Comparison of ENCODE assay signal across 9 mouse cellular contexts in genomic region chr13:110397750-110398149, GRCm38 (mm10). TPM values are rescaled to one million over a fixed set of nuclear protein-coding genes. Genes with fewer than 3 reads are reported as not detected.
A peak's percentile ranks its signal among the peaks of the same experiment; 100 is the strongest.
DNase-seq lines count a peak whose midpoint lies in the region; ATAC-seq and TF ChIP-seq lines count a peak whose summit lies in the region.
"Had no signal": no experiment of that assay in that cellular context is flagged by ENCODE, and none has a peak within 500 bp of the region (broad histone marks: within the 10 kb centered on the region; RNA-seq: fewer than 3 reads in every experiment).

No protein-coding gene starts in this region.

- no peaks in the 10 kb centered on the region for H3K9me3 ChIP-seq in hindbrain, embryonic 13.5 days
- no peaks in the 10 kb centered on the region for H3K9me3 ChIP-seq in hindbrain, embryonic 11.5 days (ENCODE audit: control insufficient read depth, low read length)
- H3K9me3 ChIP-seq in limb, embryonic 13.5 days, result peaks cover 5% of the 10 kb centered on the region
- no peaks in the 10 kb centered on the region for H3K9me3 ChIP-seq in midbrain, postnatal 0 days (ENCODE audit: low read length)

- no peak for TF ChIP-seq CTCF in embryonic fibroblast, embryonic 13.5 days (IDR thresholded peaks at IDR 0.05; ENCODE audit: borderline replicate concordance, insufficient read depth, low read length)
- TF ChIP-seq CTCF in midbrain, postnatal 0 days (IDR thresholded peaks at IDR 0.05), result no peak

- TF ChIP-seq POLR2A in embryonic fibroblast, embryonic 13.5 days (IDR thresholded peaks at IDR 0.05; ENCODE audit: low read depth, low read length), result peak; percentile 0; the same call in 1 of the 2 replicates

- DNase-seq in hindbrain, embryonic 11.5 days (ENCODE audit: low spot score), result no peak
- DNase-seq in midbrain, postnatal 0 days (ENCODE audit: low spot score), result no peak
- DNase-seq in Muller cell, postnatal 12 days (ENCODE audit: inconsistent ontology term), result no peak
- no peak for DNase-seq in right cerebral cortex, adult 18-20 months
- DNase-seq in frontal cortex, adult 2 months (ENCODE audit: extremely low spot score in 1 of 2, low spot score in 1 of 2), result no peak
- DNase-seq: gastrocnemius, postnatal 25 days had no signal

- H3K36me3 ChIP-seq in hindbrain, embryonic 13.5 days, result peaks cover 42% of the 10 kb centered on the region
- H3K36me3 ChIP-seq in hindbrain, embryonic 11.5 days (ENCODE audit: control insufficient read depth, insufficient read depth, low read length), result peaks cover 9% of the 10 kb centered on the region; the same call in 1 of the 2 replicates
- peaks cover 45% of the 10 kb centered on the region for H3K36me3 ChIP-seq in limb, embryonic 13.5 days
- H3K36me3 ChIP-seq in midbrain, postnatal 0 days (ENCODE audit: insufficient read depth, low read length), result peaks cover 26% of the 10 kb centered on the region

- H3K4me2 ChIP-seq in hindbrain, embryonic 13.5 days, result peak overlapping the region; percentile 96
- no peak overlapping the region for H3K4me2 ChIP-seq in hindbrain, embryonic 11.5 days (replicated peaks; ENCODE audit: low read depth, low read length)
- H3K4me2 ChIP-seq in limb, embryonic 13.5 days (replicated peaks), result peak overlapping the region; percentile 98
- peak overlapping the region; percentile 34 for H3K4me2 ChIP-seq in midbrain, postnatal 0 days (ENCODE audit: low read depth, low read length, poor library complexity, severe bottlenecking)

- H3K9ac ChIP-seq in hindbrain, embryonic 13.5 days, result 0 out of 2 replicates have a peak overlapping the region, but pooled peaks have one; percentile 31
- no peak overlapping the region for H3K9ac ChIP-seq in hindbrain, embryonic 11.5 days (ENCODE audit: low read depth, low read length)
- peak overlapping the region; percentile 50; the same call in 1 of the 2 replicates for H3K9ac ChIP-seq in limb, embryonic 13.5 days
- H3K9ac ChIP-seq in midbrain, postnatal 0 days (replicated peaks; ENCODE audit: low read length, poor library complexity, severe bottlenecking), result no peak overlapping the region

- WGBS in hindbrain, embryonic 13.5 days, result 87% methylated on average over 8 of the region's 8 CpGs
- WGBS in hindbrain, embryonic 11.5 days, result 88% methylated on average over 8 of the region's 8 CpGs
- WGBS in limb, embryonic 13.5 days, result 82% methylated on average over 8 of the region's 8 CpGs
- 87% methylated on average over 8 of the region's 8 CpGs for WGBS in midbrain, postnatal 0 days

- ATAC-seq in hindbrain, embryonic 13.5 days (ENCODE audit: low FRiP score), result no peak
- no peak for ATAC-seq in hindbrain, embryonic 11.5 days (ENCODE audit: low FRiP score)
- no peak for ATAC-seq in limb, embryonic 13.5 days (ENCODE audit: low FRiP score, low read depth)
- no peak for ATAC-seq in midbrain, postnatal 0 days (ENCODE audit: low FRiP score)

- H3K27ac ChIP-seq in hindbrain, embryonic 13.5 days, result no peak overlapping the region
- H3K27ac ChIP-seq in hindbrain, embryonic 11.5 days (ENCODE audit: low read depth, low read length), result no peak overlapping the region
- H3K27ac ChIP-seq in embryonic fibroblast, embryonic 13.5 days (ENCODE audit: insufficient read depth, low read length), result peak overlapping the region; percentile 58
- H3K27ac ChIP-seq in limb, embryonic 13.5 days, result no peak overlapping the region
- no peak overlapping the region for H3K27ac ChIP-seq in midbrain, postnatal 0 days (ENCODE audit: low read depth, low read length)

- peak overlapping the region; percentile 16 for H3K4me3 ChIP-seq in hindbrain, embryonic 13.5 days
- no peak overlapping the region for H3K4me3 ChIP-seq in hindbrain, embryonic 11.5 days (ENCODE audit: low read depth, low read length)
- peak overlapping the region; percentile 47 for H3K4me3 ChIP-seq in embryonic fibroblast, embryonic 13.5 days (ENCODE audit: insufficient read depth, low read length)
- peak overlapping the region; percentile 78 for H3K4me3 ChIP-seq in limb, embryonic 13.5 days
- H3K4me3 ChIP-seq in midbrain, postnatal 0 days (ENCODE audit: low read depth, low read length), result peak overlapping the region; percentile 14; the same call in 1 of the 2 replicates

- peaks cover 25% of the 10 kb centered on the region for H3K4me1 ChIP-seq in hindbrain, embryonic 13.5 days (replicated peaks)
- H3K4me1 ChIP-seq in hindbrain, embryonic 11.5 days (replicated peaks; ENCODE audit: control insufficient read depth, insufficient read depth, low read length), result no peaks in the 10 kb centered on the region
- 0 out of 2 replicates have a peak, but pooled peaks cover 3% of the 10 kb centered on the region for H3K4me1 ChIP-seq in embryonic fibroblast, embryonic 13.5 days (ENCODE audit: control insufficient read depth, insufficient read depth, low read length)
- H3K4me1 ChIP-seq in limb, embryonic 13.5 days, result peaks cover 24% of the 10 kb centered on the region
- 0 out of 2 replicates have a peak, but pooled peaks cover 3% of the 10 kb centered on the region for H3K4me1 ChIP-seq in midbrain, postnatal 0 days (ENCODE audit: insufficient read depth, low read length)

- no peaks in the 10 kb centered on the region for H3K27me3 ChIP-seq in hindbrain, embryonic 13.5 days
- no peaks in the 10 kb centered on the region for H3K27me3 ChIP-seq in hindbrain, embryonic 11.5 days (ENCODE audit: control insufficient read depth, insufficient read depth, low read length)
- H3K27me3 ChIP-seq in limb, embryonic 13.5 days, result no peaks in the 10 kb centered on the region
- no peaks in the 10 kb centered on the region for H3K27me3 ChIP-seq in midbrain, postnatal 0 days (ENCODE audit: insufficient read depth, low read length)

RNA-seq across cellular contexts. Expression of gene Plk2, which starts 2.9 kb away (rescaled TPM):
- polyA plus RNA-seq in hindbrain, embryonic 13.5 days (2015; fragmentation: Nextera tagmentation; extraction: Ambion mirVana), result 121 and 139 TPM in 2 replicates
- 103 and 108 TPM in 2 replicates for polyA plus RNA-seq in hindbrain, embryonic 11.5 days (2014; fragmentation: Nextera tagmentation; extraction: Ambion mirVana)
- 175 and 227 TPM in 2 replicates for polyA plus RNA-seq in embryonic fibroblast, embryonic 13.5 days (2011; ENCODE audit: insufficient read length, low read depth, missing spikeins)
- 180 and 193 TPM in 2 replicates for polyA plus RNA-seq in limb, embryonic 13.5 days (2015; fragmentation: Nextera tagmentation; extraction: Ambion mirVana)
- 130 and 146 TPM in 2 replicates for total RNA-seq in midbrain, postnatal 0 days (2014; rRNA removed)
- polyA plus RNA-seq in midbrain, postnatal 0 days (2015; fragmentation: Nextera tagmentation; extraction: Ambion mirVana), result 123 and 124 TPM in 2 replicates
- polyA plus RNA-seq in frontal cortex, adult 2 months (2012; rRNA removed), result 76.5 and 88.6 TPM in 2 replicates

RNA-seq across cellular contexts. Expression of gene Gapt, which starts 40.8 kb away (rescaled TPM):
- polyA plus RNA-seq in hindbrain, embryonic 13.5 days (2015; fragmentation: Nextera tagmentation; extraction: Ambion mirVana), result 0.13 TPM in 1 of 2 replicates, not detected in the other
- 0.21 and 0.25 TPM in 2 replicates for polyA plus RNA-seq in hindbrain, embryonic 11.5 days (2014; fragmentation: Nextera tagmentation; extraction: Ambion mirVana)
- polyA plus RNA-seq in embryonic fibroblast, embryonic 13.5 days (2011; ENCODE audit: insufficient read length, low read depth, missing spikeins), result not detected in 2 replicates
- 0.11 and 0.15 TPM in 2 replicates for polyA plus RNA-seq in limb, embryonic 13.5 days (2015; fragmentation: Nextera tagmentation; extraction: Ambion mirVana)
- not detected in 2 replicates for total RNA-seq in midbrain, postnatal 0 days (2014; rRNA removed)
- not detected in 2 replicates for polyA plus RNA-seq in midbrain, postnatal 0 days (2015; fragmentation: Nextera tagmentation; extraction: Ambion mirVana)
- not detected in 2 replicates for polyA plus RNA-seq in frontal cortex, adult 2 months (2012; rRNA removed)
- total RNA-seq: gastrocnemius, postnatal 25 days had no signal

Comparison
In these comparisons a context has a peak if more than half of its experiments do, and no peak if none do; other contexts are left out.
1. H3K9ac ChIP-seq: peak in hindbrain, embryonic 13.5 days (single experiment) and limb, embryonic 13.5 days (single experiment); none in hindbrain, embryonic 11.5 days (single experiment) and midbrain, postnatal 0 days (single experiment).